Mouse (Mus musculus): ENCODE measurements at regions not wholly inside any gene's neighbourhood (a gene's known extent, or its start where the extent isn't known, plus 50 kb on each side); places are given as distances from the start of the nearest gene placed in this dataset.
"Not testable (repeated sequence)": the region's sequence is repeated elsewhere in the genome, so short reads cannot be mapped to it uniquely, and the experiment has no call there.

- no peak for DNase-seq (ENCODE audit: extremely low spot score in 1 of 2, low spot score in 1 of 2)
Measured at GRCm38 (mm10) chr17:29430401-29430800, 60.2 kb upstream of the Pim1 start.

DNA sequence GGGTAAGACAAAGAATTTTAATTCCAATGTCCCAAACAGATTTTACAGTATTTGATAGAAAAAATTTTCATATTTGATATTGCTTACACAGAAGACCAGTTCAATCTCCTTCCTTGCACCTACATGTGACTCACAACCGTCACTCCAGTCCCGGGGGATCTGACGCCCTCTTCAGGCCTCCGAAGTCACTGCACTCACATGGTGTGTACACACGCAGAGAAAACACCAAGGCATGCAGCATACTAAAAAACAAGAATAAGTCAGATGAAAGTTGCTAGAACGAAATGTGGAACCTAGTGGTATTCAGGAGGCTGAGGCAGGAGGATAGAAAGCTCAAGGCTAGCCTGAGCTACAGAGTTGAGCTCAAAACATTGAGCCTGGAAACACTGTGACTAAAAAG, 59.7 kb upstream of the Pim1 start:
- no peak for DNase-seq (ENCODE audit: extremely low spot score in 1 of 2, low spot score in 1 of 2)

DNA sequence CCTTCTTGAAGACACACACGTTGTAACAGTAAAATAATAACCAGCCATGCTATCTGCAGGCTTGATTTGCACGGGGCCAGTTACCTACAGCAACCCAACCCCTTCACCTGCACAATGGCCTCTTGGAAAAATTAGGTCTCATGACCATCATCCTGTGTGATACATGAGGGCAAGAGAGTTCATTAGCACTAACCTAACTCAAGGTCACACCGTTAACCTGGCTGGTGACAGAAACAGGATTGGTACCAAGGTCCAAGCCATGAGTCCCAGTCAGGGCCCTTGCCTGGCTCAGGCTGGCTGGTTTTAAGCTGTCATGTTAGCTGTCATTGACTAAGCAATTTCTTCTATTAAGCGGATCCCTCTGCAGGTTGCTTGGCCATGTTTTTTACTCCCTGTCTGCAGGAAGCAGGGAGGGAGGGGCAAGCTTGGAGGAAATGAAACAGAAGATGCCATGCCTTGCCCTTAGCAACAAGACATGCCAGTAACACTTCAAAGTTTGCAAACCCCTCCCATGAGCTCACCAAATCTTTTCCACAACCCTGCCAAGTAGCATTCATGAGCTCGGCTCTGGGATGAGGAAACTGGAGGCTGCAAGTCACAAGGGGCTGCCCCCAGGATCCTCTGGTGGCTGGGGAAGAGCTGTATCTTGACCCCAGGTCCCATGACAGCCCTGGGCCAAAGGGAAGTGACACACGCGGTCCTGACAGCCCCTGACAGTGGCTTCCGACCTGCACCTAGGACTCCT, 58.8 kb upstream of the Pim1 start:
- no peak for DNase-seq (ENCODE audit: extremely low spot score in 1 of 2, low spot score in 1 of 2)

DNA sequence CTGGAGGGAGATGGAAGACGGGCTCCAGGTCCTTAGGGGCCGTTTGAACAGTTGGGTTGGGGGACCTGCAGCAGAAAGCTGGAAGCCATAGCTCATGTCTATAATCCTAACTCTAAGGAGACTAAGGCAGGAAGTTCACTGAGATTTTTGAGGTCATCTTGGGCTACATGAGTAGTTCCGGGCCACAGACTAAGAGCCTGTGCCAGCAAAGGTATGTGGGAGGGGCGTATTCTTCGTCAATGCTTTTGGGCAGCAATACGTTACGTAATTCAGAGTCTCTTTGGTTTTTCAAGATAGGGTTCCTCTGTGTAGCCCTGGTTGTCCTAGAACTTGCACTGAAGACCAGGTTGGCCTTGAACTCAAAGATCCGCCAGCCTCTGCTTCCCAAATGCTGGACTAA, 57.9 kb upstream of the Pim1 start:
- no peak for DNase-seq (ENCODE audit: extremely low spot score in 1 of 2, low spot score in 1 of 2)

GRCm38 (mm10) chr17:29433370-29433769, 57.2 kb upstream of the Pim1 start:
- no peak for DNase-seq (ENCODE audit: extremely low spot score in 1 of 2, low spot score in 1 of 2)

GRCm38 (mm10) chr17:29434074-29434944, 56.2 kb upstream of the Pim1 start:
- DNase-seq (ENCODE audit: extremely low spot score in 1 of 2, low spot score in 1 of 2) = no peak

GRCm38 (mm10) chr17:29435345-29436006, 55.1 kb upstream of the Pim1 start:
- DNase-seq (ENCODE audit: extremely low spot score in 1 of 2, low spot score in 1 of 2) = no peak

DNA sequence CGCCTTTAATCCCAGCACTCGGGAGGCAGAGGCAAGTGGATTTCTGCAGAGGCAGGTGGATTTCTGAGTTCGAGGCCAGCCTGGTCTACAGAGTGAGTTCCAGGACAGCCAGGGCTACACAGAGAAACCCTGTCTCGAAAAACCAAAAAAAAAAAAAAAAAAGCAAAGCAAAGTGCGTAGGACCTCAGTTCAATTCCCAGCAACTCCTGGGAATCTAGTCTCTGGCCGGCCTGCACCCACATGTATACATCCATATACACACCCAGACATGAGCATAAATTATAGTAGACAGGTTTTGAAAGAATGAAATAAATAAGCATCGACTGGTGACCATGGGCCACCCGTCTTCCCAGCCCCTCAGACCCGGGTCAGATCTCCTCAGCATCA, 54.1 kb upstream of the Pim1 start:
- DNase-seq (ENCODE audit: extremely low spot score in 1 of 2, low spot score in 1 of 2) = not testable (repeated sequence)

GRCm38 (mm10) chr17:29436871-29437534, 53.5 kb upstream of the Pim1 start:
- DNase-seq (ENCODE audit: extremely low spot score in 1 of 2, low spot score in 1 of 2) = peak; percentile 49 to 67

DNA sequence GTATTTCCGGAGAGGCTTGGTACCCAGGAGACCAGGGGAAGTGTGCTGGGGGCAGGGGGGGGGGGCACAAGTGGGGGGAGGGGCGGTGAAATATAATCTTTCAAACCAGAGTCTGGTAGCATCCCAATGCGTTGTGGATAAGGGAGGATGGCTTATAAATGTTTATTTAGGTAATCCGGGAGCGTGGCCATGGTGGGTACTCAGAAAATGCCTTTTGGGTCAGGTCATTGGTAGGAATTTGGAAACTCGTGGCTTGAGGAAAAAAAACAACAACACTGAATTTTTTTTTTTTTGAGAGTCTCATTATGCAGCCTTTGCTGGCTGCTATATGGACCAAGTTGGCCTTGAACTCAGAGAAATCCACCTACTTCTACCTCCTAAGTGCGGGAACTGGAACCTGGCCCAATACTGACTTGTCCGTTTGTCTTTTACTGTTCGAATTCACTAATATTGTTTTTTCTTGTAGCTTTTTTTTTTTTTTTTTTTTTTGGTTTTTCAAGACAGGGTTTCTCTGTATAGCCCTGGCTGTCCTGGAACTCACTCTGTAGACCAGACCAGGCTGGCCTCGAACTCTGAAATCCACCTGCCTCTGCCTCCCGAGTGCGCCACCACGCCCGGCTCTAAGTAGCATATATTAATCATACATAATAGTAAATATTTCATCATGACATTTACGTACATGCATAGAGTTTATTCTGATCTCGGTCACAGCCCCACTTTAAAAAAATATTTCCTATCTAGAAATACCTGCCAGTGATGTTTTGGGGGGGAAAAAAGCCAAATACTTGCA, 52.8 kb upstream of the Pim1 start:
- no peak for DNase-seq (ENCODE audit: extremely low spot score in 1 of 2, low spot score in 1 of 2)

DNA sequence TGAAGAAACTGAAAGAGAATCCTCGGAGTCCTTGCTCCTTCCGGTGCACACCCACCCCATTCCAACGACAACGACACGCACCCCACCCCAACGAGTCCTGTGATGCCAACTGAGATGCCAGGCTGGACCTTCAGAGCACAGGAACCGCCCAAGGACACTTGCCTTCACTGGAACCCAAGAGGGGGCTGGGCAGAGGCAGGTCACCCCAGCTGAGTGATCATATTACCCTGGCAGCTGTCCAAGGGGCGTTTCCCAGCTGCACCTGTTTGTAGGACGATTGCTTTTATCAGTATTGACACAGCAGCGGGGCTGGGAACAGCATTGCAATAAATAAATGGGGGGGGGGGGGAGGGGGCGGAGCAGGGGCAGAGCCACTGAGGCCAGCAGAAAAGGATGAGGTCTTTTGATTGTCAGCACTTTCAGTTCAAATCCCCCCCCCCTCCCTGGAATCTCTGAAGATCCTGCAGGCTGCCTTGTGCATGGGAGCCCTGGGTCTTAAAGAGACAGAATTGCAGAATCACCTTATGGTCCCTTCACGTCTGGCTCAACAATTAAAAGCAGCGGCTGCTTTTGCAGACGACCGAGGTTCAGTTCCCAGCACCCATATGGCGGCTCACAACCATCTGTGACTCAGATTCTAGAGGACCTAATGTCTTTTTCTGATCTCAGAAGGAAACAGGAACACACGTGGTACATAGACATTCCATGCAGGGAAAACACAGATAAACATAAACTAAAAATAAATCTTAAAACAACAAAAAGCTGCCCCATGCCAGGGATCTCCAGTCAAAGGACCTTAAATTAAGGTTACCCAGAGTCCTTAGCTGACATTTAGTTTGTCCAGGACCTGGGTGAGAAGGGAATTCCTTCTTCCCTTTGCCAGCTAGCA, 52.0 kb upstream of the Pim1 start:
- no peak for DNase-seq (ENCODE audit: extremely low spot score in 1 of 2, low spot score in 1 of 2)

DNA sequence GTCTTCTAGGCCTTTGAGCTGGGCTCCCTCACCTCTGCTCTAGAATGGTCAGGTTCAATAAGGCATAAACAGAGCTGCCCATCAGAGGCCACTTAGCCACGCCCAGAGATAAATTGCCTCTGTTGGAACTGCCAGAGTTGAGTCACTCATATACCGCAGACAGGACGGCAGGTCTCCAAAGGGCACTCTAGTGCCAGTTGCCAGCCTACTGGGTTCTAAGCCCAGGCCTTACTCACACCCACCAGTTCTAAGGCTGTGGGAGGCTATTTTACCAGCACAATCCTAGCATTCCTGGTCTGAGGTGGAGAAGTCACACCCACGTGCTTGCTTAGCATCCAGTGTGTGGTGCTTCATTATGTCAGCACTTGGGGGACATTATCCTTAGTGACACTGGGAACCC, 50.6 kb upstream of the Pim1 start:
- no peak for DNase-seq (ENCODE audit: extremely low spot score in 1 of 2, low spot score in 1 of 2)

DNA sequence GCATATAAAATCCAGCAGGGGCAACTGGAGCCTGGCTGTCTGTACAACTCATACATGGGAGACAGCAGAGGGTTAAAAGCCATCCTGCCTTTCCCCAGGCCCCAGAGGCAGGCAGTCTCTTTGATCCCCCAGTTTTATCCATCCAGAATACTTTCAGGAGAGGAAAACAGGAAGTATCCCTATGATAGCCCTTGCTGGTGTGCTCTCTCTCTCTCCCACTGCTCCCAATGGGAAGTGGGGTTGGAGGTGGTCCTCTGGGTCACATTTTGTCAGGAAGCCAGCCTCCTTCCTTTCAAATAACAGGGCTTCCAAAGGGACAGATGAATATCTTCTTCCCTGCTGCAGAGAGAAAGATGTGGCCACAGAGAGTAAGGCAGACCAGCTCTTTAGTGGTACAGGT, 50.1 kb upstream of the Pim1 start:
- DNase-seq (ENCODE audit: extremely low spot score in 1 of 2, low spot score in 1 of 2) = no peak
